9 mouse cellular contexts compared by ENCODE assay signal in the genomic region with DNA sequence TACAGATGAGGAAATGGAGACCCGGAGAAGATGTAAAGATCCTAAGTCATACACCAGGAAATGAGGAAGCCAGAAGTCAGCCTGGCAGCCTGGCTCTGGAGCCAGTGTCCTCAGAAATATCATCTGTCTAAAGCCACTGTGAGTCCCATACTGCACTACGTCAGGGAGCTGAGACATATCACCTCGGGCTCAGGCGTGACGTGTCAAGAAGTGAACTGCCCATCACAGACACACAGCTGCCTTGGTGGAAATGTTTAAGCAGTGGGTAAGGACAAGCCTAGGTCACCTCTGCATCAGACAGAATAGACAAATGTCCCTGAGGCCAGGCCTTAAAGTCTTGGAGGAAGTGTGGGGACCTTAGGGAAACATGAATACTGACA.
DNase-seq lines count a peak whose midpoint lies in the region; ATAC-seq lines count a peak whose summit lies in the region.
"Had no signal": no experiment of that assay in that cellular context is flagged by ENCODE, and none has a peak within 500 bp of the region (broad histone marks: within the 10 kb centered on the region; RNA-seq: fewer than 3 reads in every experiment).

No protein-coding gene starts in this region.

- 46% methylated on average over 5 of the region's 5 CpGs for WGBS in heart, embryonic 15.5 days
- WGBS in neural tube, embryonic 13.5 days = 76% methylated on average over 5 of the region's 5 CpGs
- 66% methylated on average over 5 of the region's 5 CpGs for WGBS in hindbrain, embryonic 14.5 days
- 77% methylated on average over 5 of the region's 5 CpGs for WGBS in neural tube, embryonic 14.5 days

- H3K27me3 ChIP-seq in heart, embryonic 15.5 days = no peaks in the 10 kb centered on the region
- H3K27me3 ChIP-seq in neural tube, embryonic 13.5 days = no peaks in the 10 kb centered on the region
- no peaks in the 10 kb centered on the region for H3K27me3 ChIP-seq in hindbrain, embryonic 14.5 days (ENCODE audit: control insufficient read depth, insufficient read depth, low read length)
- no peaks in the 10 kb centered on the region for H3K27me3 ChIP-seq in neural tube, embryonic 14.5 days (ENCODE audit: control insufficient read depth, insufficient read depth, low read length)

- peak overlapping the region; percentile 45 for H3K27ac ChIP-seq in heart, embryonic 15.5 days
- peak overlapping the region; percentile 67 for H3K27ac ChIP-seq in neural tube, embryonic 13.5 days (replicated peaks)
- peak overlapping the region; percentile 63 for H3K27ac ChIP-seq in hindbrain, embryonic 14.5 days
- H3K27ac ChIP-seq in neural tube, embryonic 14.5 days (ENCODE audit: low read depth, low read length) = peak overlapping the region; percentile 55

- DNase-seq in heart, postnatal 25 days (ENCODE audit: low spot score) = no peak
- no peak for DNase-seq in neural tube, embryonic 10.5 days (ENCODE audit: extremely low spot score, low spot score)
- no peak for DNase-seq in hindbrain, embryonic 14.5 days (ENCODE audit: low spot score)
- no peak for DNase-seq in frontal cortex, postnatal 25 days (ENCODE audit: low spot score in 2 of 2)
- no peak for DNase-seq in embryo, embryonic 11 days
- DNase-seq: liver, postnatal 0 days had no signal

- H3K9me3 ChIP-seq in heart, embryonic 15.5 days (replicated peaks) = no peaks in the 10 kb centered on the region
- H3K9me3 ChIP-seq in neural tube, embryonic 13.5 days = no peaks in the 10 kb centered on the region
- no peaks in the 10 kb centered on the region for H3K9me3 ChIP-seq in hindbrain, embryonic 14.5 days (ENCODE audit: control insufficient read depth, low read length)
- no peaks in the 10 kb centered on the region for H3K9me3 ChIP-seq in neural tube, embryonic 14.5 days (ENCODE audit: control insufficient read depth, low read length)

- H3K36me3 ChIP-seq in heart, embryonic 15.5 days = no peaks in the 10 kb centered on the region
- H3K36me3 ChIP-seq in neural tube, embryonic 13.5 days = no peaks in the 10 kb centered on the region
- H3K36me3 ChIP-seq in hindbrain, embryonic 14.5 days (replicated peaks; ENCODE audit: control insufficient read depth, insufficient read depth) = no peaks in the 10 kb centered on the region
- no peaks in the 10 kb centered on the region for H3K36me3 ChIP-seq in neural tube, embryonic 14.5 days (ENCODE audit: control insufficient read depth, insufficient read depth, low read length)

- H3K4me3 ChIP-seq in heart, embryonic 15.5 days = no peak overlapping the region
- no peak overlapping the region for H3K4me3 ChIP-seq in neural tube, embryonic 13.5 days
- H3K4me3 ChIP-seq in hindbrain, embryonic 14.5 days (replicated peaks; ENCODE audit: low read length) = no peak overlapping the region
- H3K4me3 ChIP-seq in neural tube, embryonic 14.5 days (ENCODE audit: low read depth, low read length) = no peak overlapping the region

- intact Hi-C loops in heart, postnatal 25 days (cut with DNase I) = no loop called here

- no peak overlapping the region for H3K4me2 ChIP-seq in heart, embryonic 15.5 days
- H3K4me2 ChIP-seq in neural tube, embryonic 13.5 days = no peak overlapping the region
- no peak overlapping the region for H3K4me2 ChIP-seq in hindbrain, embryonic 14.5 days (replicated peaks)
- no peak overlapping the region for H3K4me2 ChIP-seq in neural tube, embryonic 14.5 days (ENCODE audit: low read depth, low read length)

- ATAC-seq in heart, embryonic 15.5 days (replicated peaks; ENCODE audit: insufficient number of reproducible peaks, insufficient read depth, low FRiP score, low read depth) = no peak
- no peak for ATAC-seq in neural tube, embryonic 13.5 days (ENCODE audit: low read depth)
- ATAC-seq in hindbrain, embryonic 14.5 days (ENCODE audit: low FRiP score) = no peak
- no peak for ATAC-seq in neural tube, embryonic 14.5 days (ENCODE audit: low read depth)
- ATAC-seq: liver, postnatal 0 days had no signal

- peaks cover 32% of the 10 kb centered on the region for H3K4me1 ChIP-seq in heart, embryonic 15.5 days (replicated peaks)
- H3K4me1 ChIP-seq in neural tube, embryonic 13.5 days (replicated peaks) = peaks cover 36% of the 10 kb centered on the region
- peaks cover 26% of the 10 kb centered on the region; the same call in 1 of the 2 replicates for H3K4me1 ChIP-seq in hindbrain, embryonic 14.5 days (replicated peaks; ENCODE audit: control insufficient read depth, insufficient read depth, low read length)
- H3K4me1 ChIP-seq in neural tube, embryonic 14.5 days (ENCODE audit: control insufficient read depth, insufficient read depth, low read length) = peaks cover 21% of the 10 kb centered on the region

- no peak overlapping the region for H3K9ac ChIP-seq in heart, embryonic 15.5 days
- no peak overlapping the region for H3K9ac ChIP-seq in neural tube, embryonic 13.5 days
- H3K9ac ChIP-seq in hindbrain, embryonic 14.5 days = peak overlapping the region; percentile 17; the same call in 1 of the 2 replicates
- H3K9ac ChIP-seq in neural tube, embryonic 14.5 days (replicated peaks; ENCODE audit: low read depth, low read length) = no peak overlapping the region
- H3K9ac ChIP-seq: liver, postnatal 0 days had no signal
